Mouse (Mus musculus): ENCODE data around the gene Heg1. TPM values are rescaled to one million over a fixed set of nuclear protein-coding genes. Genes with fewer than 3 reads are reported as not detected.

Heg1 gene
- polyA plus RNA-seq, 1 experiment from 2014 or later: 13.3 TPM

DNA sequence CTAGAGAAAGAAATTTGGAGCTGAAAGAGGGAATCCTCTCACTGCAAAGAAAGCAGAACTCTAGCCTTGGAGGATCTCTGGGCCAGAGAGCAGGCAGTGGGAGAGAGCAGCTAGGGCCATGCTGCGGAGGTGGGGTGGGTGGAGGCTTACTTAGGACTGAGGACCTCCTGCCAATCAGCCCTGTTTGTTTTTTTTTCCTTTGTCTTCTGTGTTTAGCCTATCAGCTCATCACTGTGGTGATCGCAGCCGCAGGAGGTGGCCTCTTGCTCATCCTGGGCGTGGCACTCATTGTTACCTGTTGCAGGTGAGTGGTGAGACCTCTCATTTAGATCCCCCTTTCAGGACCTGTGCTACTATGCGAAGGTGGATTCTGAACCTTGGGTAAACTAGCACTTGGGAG lies 76.4 kb downstream of the Heg1 start:
- Histone ChIP-seq H3K27ac (no peak overlapping the region), H3K27me3 (no peaks in the 10 kb centered on the region), H3K9me3 (no peaks in the 10 kb centered on the region), H3K4me3 (replicated peaks) (no peak overlapping the region), H3K4me2 (no peak overlapping the region), H3K36me3 (peaks cover 18% of the 10 kb centered on the region; the same call in 1 of the 2 replicates), H3K4me1 (replicated peaks) (peaks cover 13% of the 10 kb centered on the region; the same call in 1 of the 2 replicates), H3K9ac (replicated peaks) (no peak overlapping the region)
- WGBS: 47% methylated on average over 5 of the region's 5 CpGs
- no peak for ATAC-seq (ENCODE audit: insufficient number of reproducible peaks, insufficient read depth, low FRiP score, low TSS enrichment, low read depth)

DNA sequence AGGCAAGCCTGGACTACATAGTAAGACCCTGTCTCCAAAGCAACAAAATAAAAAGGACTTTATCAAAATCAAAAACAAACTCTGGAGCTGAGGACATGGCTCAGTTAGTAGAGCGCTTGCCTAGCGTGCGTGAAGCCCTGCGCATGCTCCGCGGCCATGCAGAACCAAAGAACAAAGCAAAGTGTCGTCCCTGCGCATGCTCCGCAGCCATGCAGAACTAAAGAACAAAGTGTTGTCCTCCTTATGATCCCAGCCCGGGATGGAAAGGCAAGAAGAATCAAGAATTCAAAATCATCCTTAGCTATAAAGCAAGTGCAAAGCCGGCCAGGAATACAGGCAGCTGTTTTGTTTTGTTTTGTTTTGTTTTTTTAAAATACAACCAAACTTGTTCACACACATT lies 76.8 kb downstream of the Heg1 start:
- Histone ChIP-seq H3K36me3 (peaks cover 13% of the 10 kb centered on the region; the same call in 1 of the 2 replicates), H3K4me1 (replicated peaks) (peaks cover 13% of the 10 kb centered on the region; the same call in 1 of the 2 replicates), H3K9ac (replicated peaks) (no peak overlapping the region), H3K27ac (no peak overlapping the region), H3K4me3 (replicated peaks) (no peak overlapping the region), H3K27me3 (no peaks in the 10 kb centered on the region), H3K9me3 (no peaks in the 10 kb centered on the region), H3K4me2 (no peak overlapping the region)
- ATAC-seq (ENCODE audit: insufficient number of reproducible peaks, insufficient read depth, low FRiP score, low TSS enrichment, low read depth): no peak
- 74% methylated on average over 11 of the region's 11 CpGs for WGBS

DNA sequence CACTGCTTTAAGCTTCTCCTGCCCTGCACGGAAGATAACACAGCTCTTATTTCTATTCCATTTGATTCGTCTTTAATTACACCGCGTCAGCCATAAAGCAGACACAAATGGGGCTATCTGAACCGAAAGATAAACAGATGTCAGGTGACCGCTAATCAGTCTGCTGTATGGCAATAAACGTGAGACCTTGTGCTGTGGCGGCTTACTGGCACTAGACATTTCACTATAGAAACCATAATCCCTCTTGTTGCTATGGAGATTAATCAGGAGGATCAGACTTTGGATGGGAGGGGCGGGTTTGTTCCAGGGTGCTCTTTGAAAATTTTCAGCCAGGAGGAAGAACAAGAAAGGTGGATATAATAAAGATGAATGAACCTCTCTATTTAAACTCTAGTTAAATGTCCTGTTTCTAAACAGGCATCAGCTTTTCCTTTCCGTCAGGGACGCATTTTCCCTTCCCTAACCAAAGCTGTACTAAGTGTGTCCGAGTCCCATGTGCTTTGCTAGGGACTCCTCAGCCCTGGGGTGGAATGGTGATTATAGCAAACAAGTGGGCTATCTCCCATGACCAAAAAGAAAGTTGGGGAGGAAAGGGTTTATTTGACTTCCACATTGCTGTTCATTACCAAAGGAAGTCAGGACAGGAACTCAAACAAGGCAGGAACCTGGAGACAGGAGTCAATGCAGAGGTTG lies 80.5 kb downstream of the Heg1 start:
- Histone ChIP-seq H3K4me2 (no peak overlapping the region), H3K9me3 (no peaks in the 10 kb centered on the region), H3K4me3 (replicated peaks) (no peak overlapping the region), H3K27me3 (no peaks in the 10 kb centered on the region), H3K4me1 (replicated peaks) (peaks cover 17% of the 10 kb centered on the region; the same call in 1 of the 2 replicates), H3K27ac (no peak overlapping the region), H3K9ac (replicated peaks) (no peak overlapping the region), H3K36me3 (peaks cover 5% of the 10 kb centered on the region; the same call in 1 of the 2 replicates)
- WGBS: 62% methylated on average over 12 of the region's 12 CpGs
- no peak for ATAC-seq (ENCODE audit: insufficient number of reproducible peaks, insufficient read depth, low FRiP score, low TSS enrichment, low read depth)

DNA sequence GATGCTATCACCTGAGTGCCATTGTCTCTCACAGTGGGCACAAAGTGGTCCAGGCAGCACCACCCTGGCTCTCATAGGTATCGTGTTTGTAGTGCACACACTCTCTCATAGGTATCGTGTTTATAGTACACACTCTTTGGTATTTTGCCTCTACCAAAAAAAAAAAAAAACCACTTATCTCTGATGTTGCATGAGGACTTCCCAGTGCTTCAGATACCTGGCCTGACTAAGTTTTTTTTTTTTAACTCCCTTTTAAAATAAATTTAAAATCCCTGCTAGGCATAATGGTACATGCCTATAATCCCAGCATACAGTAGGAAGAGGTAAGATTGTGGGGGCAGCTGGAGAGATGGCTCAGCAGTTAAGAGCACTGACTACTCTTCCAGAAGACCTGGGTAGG lies 81.3 kb downstream of the Heg1 start:
- Histone ChIP-seq H3K9me3 (no peaks in the 10 kb centered on the region), H3K4me2 (no peak overlapping the region), H3K27me3 (no peaks in the 10 kb centered on the region), H3K4me1 (replicated peaks) (peaks cover 20% of the 10 kb centered on the region; the same call in 1 of the 2 replicates), H3K4me3 (replicated peaks) (no peak overlapping the region), H3K36me3 (peaks cover 5% of the 10 kb centered on the region; the same call in 1 of the 2 replicates), H3K9ac (replicated peaks) (no peak overlapping the region), H3K27ac (no peak overlapping the region)
- no peak for ATAC-seq (ENCODE audit: insufficient number of reproducible peaks, insufficient read depth, low FRiP score, low TSS enrichment, low read depth)
- WGBS: 89% methylated on average over 2 of the region's 2 CpGs

DNA sequence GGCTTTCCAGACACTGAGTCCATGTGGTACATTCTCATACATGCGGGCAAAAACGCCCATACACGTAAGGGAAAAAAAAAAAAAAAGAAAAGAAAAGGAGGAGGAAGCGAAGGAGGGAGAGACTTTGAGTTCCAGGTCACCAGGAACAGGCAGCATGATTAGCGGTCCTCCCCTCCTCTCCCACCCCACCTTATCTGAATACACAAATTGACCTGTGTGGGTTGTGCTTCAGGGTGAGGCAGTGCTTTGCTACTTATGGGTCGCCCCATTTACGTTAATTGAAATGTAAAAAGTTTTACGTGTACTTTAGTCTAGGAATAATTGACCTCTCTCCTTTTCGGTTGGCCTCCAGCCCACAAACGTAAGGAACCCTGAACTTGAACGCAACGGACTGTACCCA lies 82.1 kb downstream of the Heg1 start:
- ATAC-seq (ENCODE audit: insufficient number of reproducible peaks, insufficient read depth, low FRiP score, low TSS enrichment, low read depth): no peak
- no peak overlapping the region for H3K4me3 ChIP-seq (replicated peaks)
- no peaks in the 10 kb centered on the region for H3K9me3 ChIP-seq
- H3K27me3 ChIP-seq: no peaks in the 10 kb centered on the region
- H3K9ac ChIP-seq (replicated peaks): no peak overlapping the region
- no peak overlapping the region for H3K27ac ChIP-seq
- peaks cover 5% of the 10 kb centered on the region; the same call in 1 of the 2 replicates for H3K36me3 ChIP-seq
- H3K4me2 ChIP-seq: no peak overlapping the region
- H3K4me1 ChIP-seq (replicated peaks): peaks cover 20% of the 10 kb centered on the region; the same call in 1 of the 2 replicates
- WGBS: 80% methylated on average over 12 of the region's 12 CpGs

DNA sequence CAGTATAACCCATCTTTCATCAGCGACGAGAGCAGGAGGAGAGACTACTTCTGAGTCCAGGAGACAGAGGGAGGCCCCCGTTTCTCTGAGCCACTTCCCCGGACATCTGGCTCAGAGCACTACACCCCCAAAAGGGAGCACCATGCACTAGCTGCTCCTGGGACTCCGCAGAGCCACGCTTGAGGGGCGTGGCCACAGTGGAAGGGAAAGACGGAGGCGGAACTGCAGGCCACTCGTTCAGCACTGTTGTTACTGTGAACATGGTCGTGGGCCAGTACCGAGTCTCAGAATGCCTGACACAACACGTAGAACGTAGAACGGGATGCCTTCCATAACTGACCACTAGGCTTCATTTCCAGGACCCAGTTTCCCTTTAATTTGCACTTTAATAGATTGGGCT lies 82.6 kb downstream of the Heg1 start:
- ATAC-seq (ENCODE audit: insufficient number of reproducible peaks, insufficient read depth, low FRiP score, low TSS enrichment, low read depth): no peak
- no peak overlapping the region for H3K4me2 ChIP-seq
- H3K9ac ChIP-seq (replicated peaks): no peak overlapping the region
- H3K27ac ChIP-seq: no peak overlapping the region
- no peaks in the 10 kb centered on the region for H3K27me3 ChIP-seq
- H3K4me1 ChIP-seq (replicated peaks): peaks cover 20% of the 10 kb centered on the region; the same call in 1 of the 2 replicates
- H3K36me3 ChIP-seq: peaks cover 5% of the 10 kb centered on the region; the same call in 1 of the 2 replicates
- H3K9me3 ChIP-seq: no peaks in the 10 kb centered on the region
- H3K4me3 ChIP-seq (replicated peaks): no peak overlapping the region
- WGBS: 64% methylated on average over 15 of the region's 15 CpGs

DNA sequence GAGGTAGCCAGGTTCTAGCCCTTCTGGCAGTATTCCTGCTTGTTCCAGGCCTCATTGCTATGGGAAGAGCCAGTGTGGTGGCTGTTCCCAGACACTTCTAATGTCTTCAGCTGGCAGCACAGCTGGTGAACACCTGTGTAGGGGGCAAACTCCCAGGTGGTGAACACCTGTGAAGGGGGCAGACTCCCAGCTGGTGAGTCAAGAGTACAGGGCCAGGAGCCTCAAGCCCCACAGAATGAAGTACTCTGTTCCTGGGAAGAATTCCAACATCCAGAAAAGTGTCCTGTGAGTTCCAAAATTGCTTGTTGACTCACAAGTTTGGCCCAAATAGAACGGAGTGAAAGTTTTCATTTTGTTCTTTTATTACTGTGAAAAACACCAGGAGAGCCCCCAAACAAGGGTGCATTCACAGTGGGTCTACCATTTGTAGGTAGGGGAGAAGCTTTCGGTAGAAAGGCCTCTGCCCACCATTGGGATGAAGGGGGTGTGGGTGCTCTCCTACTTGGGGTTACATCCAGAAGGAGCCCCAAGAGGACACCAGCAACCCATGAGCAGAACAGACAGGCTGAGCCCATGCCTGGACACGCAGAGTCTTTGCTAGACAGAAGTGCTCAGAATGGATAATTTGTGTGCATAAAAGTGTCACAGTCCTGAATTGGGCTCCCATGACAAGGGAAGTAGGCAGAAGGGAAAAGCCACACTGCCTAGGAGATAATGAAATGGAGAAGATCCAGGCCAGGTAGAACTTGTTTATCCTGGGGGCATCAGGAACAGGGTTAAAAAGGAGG lies 84.5 kb downstream of the Heg1 start:
- Histone ChIP-seq H3K27me3 (no peaks in the 10 kb centered on the region), H3K4me3 (replicated peaks) (no peak overlapping the region), H3K36me3 (peaks cover 5% of the 10 kb centered on the region; the same call in 1 of the 2 replicates), H3K4me1 (replicated peaks) (peaks cover 11% of the 10 kb centered on the region; the same call in 1 of the 2 replicates), H3K9me3 (no peaks in the 10 kb centered on the region), H3K4me2 (no peak overlapping the region), H3K27ac (no peak overlapping the region), H3K9ac (replicated peaks) (no peak overlapping the region)
- WGBS: 90% methylated on average over 3 of the region's 3 CpGs
- no peak for ATAC-seq (ENCODE audit: insufficient number of reproducible peaks, insufficient read depth, low FRiP score, low TSS enrichment, low read depth)

DNA sequence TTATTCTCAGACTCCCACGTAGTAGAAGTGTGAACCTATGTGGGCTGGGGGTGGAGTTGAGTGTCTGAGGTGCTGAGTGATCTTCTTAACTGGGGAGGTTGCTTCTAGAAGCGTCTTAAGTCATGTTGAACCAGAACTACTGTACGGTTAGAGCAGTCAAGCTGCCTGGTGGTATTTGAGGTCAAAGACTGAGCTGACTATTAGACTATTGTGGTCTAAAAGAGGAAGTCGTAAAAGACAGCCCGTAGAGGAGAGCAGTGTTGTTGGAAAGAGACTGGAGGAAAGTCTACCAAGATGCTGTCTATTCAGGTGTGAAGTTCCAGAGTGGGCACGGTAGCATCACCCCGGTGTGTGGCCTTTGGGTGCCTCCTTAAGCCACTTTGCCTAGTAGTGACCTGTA lies 85.7 kb downstream of the Heg1 start:
- H3K4me2 ChIP-seq: no peak overlapping the region
- peaks cover 7% of the 10 kb centered on the region; the same call in 1 of the 2 replicates for H3K4me1 ChIP-seq (replicated peaks)
- H3K27me3 ChIP-seq: no peaks in the 10 kb centered on the region
- H3K9me3 ChIP-seq: no peaks in the 10 kb centered on the region
- WGBS: 73% methylated on average over 7 of the region's 7 CpGs
- no peak overlapping the region for H3K4me3 ChIP-seq (replicated peaks)
- no peak overlapping the region for H3K9ac ChIP-seq (replicated peaks)
- ATAC-seq (ENCODE audit: insufficient number of reproducible peaks, insufficient read depth, low FRiP score, low TSS enrichment, low read depth): no peak
- no peak overlapping the region for H3K27ac ChIP-seq
- H3K36me3 ChIP-seq: peaks cover 5% of the 10 kb centered on the region; the same call in 1 of the 2 replicates

DNA sequence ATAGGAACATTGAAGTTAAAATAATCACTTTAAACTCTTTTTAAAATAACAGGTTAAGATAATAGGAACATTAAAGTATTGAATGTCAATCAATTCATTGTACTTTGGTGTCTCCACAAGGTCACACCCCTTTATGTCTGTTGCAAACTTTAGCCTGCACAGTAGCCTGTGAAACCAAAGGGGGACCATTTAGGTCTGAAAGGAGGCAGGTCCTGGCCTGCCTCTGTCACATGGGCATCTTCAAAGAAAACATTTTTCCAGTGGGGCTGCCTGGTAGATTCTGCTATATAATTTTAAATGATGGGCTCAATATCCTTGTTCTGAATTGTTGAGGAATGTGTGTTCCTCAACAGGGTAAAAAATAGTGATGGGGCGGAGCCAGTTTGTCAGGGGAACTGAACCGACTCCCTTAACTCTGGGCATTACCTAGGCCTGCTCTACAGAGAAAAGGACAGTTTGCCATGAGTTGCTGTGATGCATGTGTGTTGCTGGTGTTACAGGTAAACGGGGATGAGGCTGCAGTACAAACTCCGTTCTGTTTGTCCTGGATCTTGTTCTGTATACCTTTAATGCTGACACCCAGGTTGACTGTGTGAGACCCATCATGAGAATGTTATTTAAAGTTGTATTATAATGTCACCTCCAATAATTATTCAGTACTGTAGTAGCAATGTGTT lies 86.7 kb downstream of the Heg1 start:
- Histone ChIP-seq H3K36me3 (peaks cover 5% of the 10 kb centered on the region; the same call in 1 of the 2 replicates), H3K27ac (no peak overlapping the region), H3K4me3 (replicated peaks) (no peak overlapping the region), H3K9me3 (no peaks in the 10 kb centered on the region), H3K27me3 (no peaks in the 10 kb centered on the region), H3K9ac (replicated peaks) (no peak overlapping the region), H3K4me2 (no peak overlapping the region), H3K4me1 (replicated peaks) (peaks cover 7% of the 10 kb centered on the region; the same call in 1 of the 2 replicates)
- no peak for ATAC-seq (ENCODE audit: insufficient number of reproducible peaks, insufficient read depth, low FRiP score, low TSS enrichment, low read depth)
- 85% methylated on average over 4 of the region's 4 CpGs for WGBS

DNA sequence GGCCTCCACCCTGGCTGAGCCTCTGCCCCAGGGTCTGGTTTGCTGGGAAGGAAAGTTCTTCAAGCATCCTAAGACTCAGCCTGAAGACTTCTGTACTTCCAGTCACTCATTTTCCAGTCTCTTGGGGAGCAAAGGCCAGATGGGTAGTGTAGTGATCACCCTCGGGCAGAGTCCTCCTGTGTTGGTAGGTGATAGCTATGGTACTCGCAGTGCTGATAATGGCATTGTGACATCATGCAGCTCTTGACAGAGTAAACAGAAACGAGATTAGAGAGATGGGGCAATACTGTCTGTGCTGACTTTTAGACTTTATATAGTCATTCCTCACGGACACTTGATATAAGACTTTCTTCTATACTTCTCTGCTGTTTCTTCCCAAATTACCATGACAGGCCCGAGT lies 88.6 kb downstream of the Heg1 start:
- H3K9me3 ChIP-seq: no peaks in the 10 kb centered on the region

DNA sequence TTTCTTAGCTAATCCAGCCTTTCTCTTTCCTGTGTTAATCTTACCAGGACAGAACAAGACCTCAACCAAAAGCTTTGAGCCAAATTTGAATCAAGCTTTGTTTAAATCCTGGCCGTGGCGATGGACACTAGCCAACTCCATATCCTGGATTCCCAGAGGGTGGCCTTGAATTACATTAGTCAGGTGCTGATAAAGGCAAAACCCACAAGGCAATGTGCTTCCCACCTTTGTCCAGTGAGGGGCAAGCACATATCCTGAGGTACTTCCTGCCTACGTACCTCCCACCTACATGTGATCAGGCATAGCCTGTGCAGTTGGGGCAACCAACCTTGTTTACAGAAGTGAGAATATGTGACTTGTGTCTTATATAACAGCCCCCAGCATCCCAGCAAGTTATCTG lies 90.8 kb downstream of the Heg1 start:
- no peak for ATAC-seq (ENCODE audit: insufficient number of reproducible peaks, insufficient read depth, low FRiP score, low TSS enrichment, low read depth)
- WGBS: 84% methylated on average over 3 of the region's 3 CpGs
- Histone ChIP-seq H3K9me3 (no peaks in the 10 kb centered on the region), H3K4me1 (replicated peaks) (0 out of 2 replicates have a peak, but pooled peaks cover under 1% of the 10 kb centered on the region), H3K4me3 (replicated peaks) (no peak overlapping the region), H3K4me2 (no peak overlapping the region), H3K27me3 (no peaks in the 10 kb centered on the region), H3K9ac (replicated peaks) (no peak overlapping the region), H3K27ac (no peak overlapping the region), H3K36me3 (no peaks in the 10 kb centered on the region)

More for the DNA sequence above, 88.6 kb downstream of the Heg1 start:
- 87% methylated on average over 5 of the region's 5 CpGs for WGBS
- Histone ChIP-seq H3K27me3 (no peaks in the 10 kb centered on the region), H3K4me2 (no peak overlapping the region), H3K27ac (no peak overlapping the region), H3K4me1 (replicated peaks) (peaks cover 7% of the 10 kb centered on the region; the same call in 1 of the 2 replicates), H3K36me3 (no peaks in the 10 kb centered on the region), H3K4me3 (replicated peaks) (no peak overlapping the region), H3K9ac (replicated peaks) (no peak overlapping the region)
- no peak for ATAC-seq (ENCODE audit: insufficient number of reproducible peaks, insufficient read depth, low FRiP score, low TSS enrichment, low read depth)
